ENCODE assay signal across 10 mouse cellular contexts in genomic region chr1:132296051-132296450, GRCm38 (mm10). TPM values are rescaled to one million over a fixed set of nuclear protein-coding genes. Genes with fewer than 3 reads are reported as not detected.
DNase-seq lines count a peak whose midpoint lies in the region; ATAC-seq lines count a peak whose summit lies in the region.
"Had no signal": no experiment of that assay in that cellular context is flagged by ENCODE, and none has a peak within 500 bp of the region (broad histone marks: within the 10 kb centered on the region; RNA-seq: fewer than 3 reads in every experiment).

No protein-coding gene starts in this region.

- peak; percentile 73 for DNase-seq in forebrain, embryonic 14.5 days (ENCODE audit: low spot score)
- DNase-seq in forebrain, embryonic 11.5 days (ENCODE audit: low spot score), result no peak
- DNase-seq in midbrain, embryonic 10.5 days (ENCODE audit: low spot score), result no peak
- DNase-seq in adrenal gland, postnatal 10 days, result peak; percentile 80
- peak; percentile 87 for DNase-seq in lung, postnatal 10 days
- DNase-seq in thymus, postnatal 4 days, result no peak

- no peaks in the 10 kb centered on the region for H3K36me3 ChIP-seq in forebrain, embryonic 14.5 days (ENCODE audit: control insufficient read depth, insufficient read depth, low read length)
- no peaks in the 10 kb centered on the region for H3K36me3 ChIP-seq in forebrain, embryonic 11.5 days (ENCODE audit: control insufficient read depth, insufficient read depth, low read length)
- H3K36me3 ChIP-seq in midbrain, embryonic 10.5 days, result no peaks in the 10 kb centered on the region
- H3K36me3 ChIP-seq in midbrain, embryonic 15.5 days (replicated peaks), result no peaks in the 10 kb centered on the region
- H3K36me3 ChIP-seq: limb, embryonic 13.5 days; midbrain, embryonic 12.5 days had no signal

- H3K9me3 ChIP-seq in forebrain, embryonic 14.5 days (replicated peaks; ENCODE audit: control insufficient read depth, low read length), result no peaks in the 10 kb centered on the region
- H3K9me3 ChIP-seq in forebrain, embryonic 11.5 days (ENCODE audit: control insufficient read depth, low read length), result no peaks in the 10 kb centered on the region
- no peaks in the 10 kb centered on the region for H3K9me3 ChIP-seq in midbrain, embryonic 10.5 days (replicated peaks)
- H3K9me3 ChIP-seq in midbrain, embryonic 15.5 days, result no peaks in the 10 kb centered on the region
- H3K9me3 ChIP-seq: limb, embryonic 13.5 days; midbrain, embryonic 12.5 days had no signal

- 64% methylated on average over 3 of the region's 3 CpGs for WGBS in forebrain, embryonic 14.5 days
- 63% methylated on average over 3 of the region's 3 CpGs for WGBS in forebrain, embryonic 11.5 days
- 68% methylated on average over 3 of the region's 3 CpGs for WGBS in midbrain, embryonic 10.5 days
- 65% methylated on average over 3 of the region's 3 CpGs for WGBS in midbrain, embryonic 15.5 days

- peaks cover 40% of the 10 kb centered on the region for H3K4me1 ChIP-seq in forebrain, embryonic 14.5 days (ENCODE audit: control insufficient read depth, insufficient read depth, low read length)
- peaks cover 40% of the 10 kb centered on the region for H3K4me1 ChIP-seq in forebrain, embryonic 11.5 days (replicated peaks; ENCODE audit: control insufficient read depth, insufficient read depth, low read length)
- H3K4me1 ChIP-seq in midbrain, embryonic 10.5 days, result peaks cover 72% of the 10 kb centered on the region
- H3K4me1 ChIP-seq in midbrain, embryonic 15.5 days, result peaks cover 62% of the 10 kb centered on the region

- H3K9ac ChIP-seq in forebrain, embryonic 14.5 days (ENCODE audit: low read length), result no peak overlapping the region
- H3K9ac ChIP-seq in forebrain, embryonic 11.5 days (ENCODE audit: low read length), result no peak overlapping the region
- H3K9ac ChIP-seq in midbrain, embryonic 15.5 days, result no peak overlapping the region
- H3K9ac ChIP-seq: limb, embryonic 13.5 days; midbrain, embryonic 12.5 days had no signal

- no peak for ATAC-seq in forebrain, embryonic 14.5 days
- ATAC-seq in forebrain, embryonic 11.5 days (replicated peaks; ENCODE audit: low FRiP score), result no peak
- no peak for ATAC-seq in midbrain, embryonic 15.5 days (replicated peaks)
- no peak for ATAC-seq in megakaryocyte, adult 5-6 weeks (ENCODE audit: poor library complexity, severe bottlenecking)

- peak overlapping the region; percentile 33; the same call in 1 of the 2 replicates for H3K27ac ChIP-seq in forebrain, embryonic 14.5 days (ENCODE audit: low read depth, low read length)
- no peak overlapping the region for H3K27ac ChIP-seq in forebrain, embryonic 11.5 days (ENCODE audit: low read depth, low read length)
- H3K27ac ChIP-seq in midbrain, embryonic 10.5 days (replicated peaks), result 0 out of 2 replicates have a peak overlapping the region, but pooled peaks have one; percentile 50
- no peak overlapping the region for H3K27ac ChIP-seq in midbrain, embryonic 15.5 days
- H3K27ac ChIP-seq: limb, embryonic 13.5 days; midbrain, embryonic 12.5 days had no signal

- H3K27me3 ChIP-seq in forebrain, embryonic 14.5 days (replicated peaks; ENCODE audit: control insufficient read depth, insufficient read depth, low read length), result 0 out of 2 replicates have a peak, but pooled peaks cover 3% of the 10 kb centered on the region
- peaks cover 8% of the 10 kb centered on the region; the same call in 1 of the 2 replicates for H3K27me3 ChIP-seq in forebrain, embryonic 11.5 days (ENCODE audit: control insufficient read depth, insufficient read depth, low read length)
- peaks cover 60% of the 10 kb centered on the region for H3K27me3 ChIP-seq in midbrain, embryonic 10.5 days (ENCODE audit: low read depth, poor library complexity, severe bottlenecking)
- no peaks in the 10 kb centered on the region for H3K27me3 ChIP-seq in midbrain, embryonic 15.5 days (replicated peaks)

- no peak overlapping the region for H3K4me2 ChIP-seq in forebrain, embryonic 14.5 days (ENCODE audit: low read length)
- H3K4me2 ChIP-seq in forebrain, embryonic 11.5 days (ENCODE audit: low read depth, low read length, severe bottlenecking), result no peak overlapping the region
- no peak overlapping the region for H3K4me2 ChIP-seq in midbrain, embryonic 15.5 days
- H3K4me2 ChIP-seq: limb, embryonic 13.5 days; midbrain, embryonic 12.5 days had no signal

- no peak overlapping the region for H3K4me3 ChIP-seq in forebrain, embryonic 14.5 days (ENCODE audit: low read depth, low read length)
- H3K4me3 ChIP-seq in forebrain, embryonic 11.5 days (ENCODE audit: low read depth, low read length), result no peak overlapping the region
- no peak overlapping the region for H3K4me3 ChIP-seq in midbrain, embryonic 10.5 days
- no peak overlapping the region for H3K4me3 ChIP-seq in midbrain, embryonic 15.5 days
- H3K4me3 ChIP-seq: limb, embryonic 13.5 days; midbrain, embryonic 12.5 days had no signal

RNA-seq across cellular contexts. Expression of gene Klhdc8a, which starts 2.4 kb away (rescaled TPM):
- polyA plus RNA-seq in forebrain, embryonic 14.5 days (2014; fragmentation: Nextera tagmentation; extraction: Ambion mirVana), result 3.4 TPM in 2 replicates
- polyA plus RNA-seq in forebrain, embryonic 11.5 days (2014; fragmentation: Nextera tagmentation; extraction: Ambion mirVana), result 0.99 and 1.1 TPM in 2 replicates
- polyA plus RNA-seq in midbrain, embryonic 10.5 days (2016; fragmentation: Nextera tagmentation; extraction: Ambion mirVana), result 1.4 and 2.8 TPM in 2 replicates
- polyA plus RNA-seq in midbrain, embryonic 15.5 days (2015; fragmentation: Nextera tagmentation; extraction: Ambion mirVana), result 10.7 and 11.5 TPM in 2 replicates
- 10 to 100 TPM; 56.5 to 69.6 TPM for total RNA-seq in adrenal gland, postnatal 10 days (2021)
- total RNA-seq in megakaryocyte, adult 5-6 weeks (2015), result not detected in 2 replicates
- not detected in 2 replicates for total RNA-seq in megakaryocyte, adult 5-6 weeks (2017)

RNA-seq across cellular contexts. Expression of gene Nuak2, which starts 19.9 kb away (rescaled TPM):
- polyA plus RNA-seq in forebrain, embryonic 14.5 days (2014; fragmentation: Nextera tagmentation; extraction: Ambion mirVana), result 18.8 and 20.1 TPM in 2 replicates
- polyA plus RNA-seq in forebrain, embryonic 11.5 days (2014; fragmentation: Nextera tagmentation; extraction: Ambion mirVana), result 57.7 and 63.4 TPM in 2 replicates
- polyA plus RNA-seq in midbrain, embryonic 10.5 days (2016; fragmentation: Nextera tagmentation; extraction: Ambion mirVana), result 87.1 and 101 TPM in 2 replicates
- 26.1 and 27.9 TPM in 2 replicates for polyA plus RNA-seq in midbrain, embryonic 15.5 days (2015; fragmentation: Nextera tagmentation; extraction: Ambion mirVana)
- total RNA-seq in adrenal gland, postnatal 10 days (2021), result 1 to 10 TPM; 3.4 to 3.9 TPM
- 23.9 and 24.2 TPM in 2 replicates for total RNA-seq in megakaryocyte, adult 5-6 weeks (2015)
- 14.3 and 16.7 TPM in 2 replicates for total RNA-seq in megakaryocyte, adult 5-6 weeks (2017)

Comparison
In these comparisons a context has a peak if more than half of its experiments do, and no peak if none do; other contexts are left out.
1. DNase-seq: peak in forebrain, embryonic 14.5 days (single experiment), adrenal gland, postnatal 10 days (single experiment) and lung, postnatal 10 days (single experiment); none in forebrain, embryonic 11.5 days (single experiment), midbrain, embryonic 10.5 days (single experiment) and thymus, postnatal 4 days (single experiment).
2. H3K27ac ChIP-seq: peak in forebrain, embryonic 14.5 days (single experiment) and midbrain, embryonic 10.5 days (single experiment); none in forebrain, embryonic 11.5 days (single experiment) and midbrain, embryonic 15.5 days (single experiment).